Mouse (Mus musculus) gastrocnemius, postnatal 10 days (tissue): ENCODE results near the gene Lgals9. TPM values are rescaled to one million over a fixed set of nuclear protein-coding genes. Genes with fewer than 3 reads are reported as not detected.
"Not testable (repeated sequence)": the region's sequence is repeated elsewhere in the genome, so short reads cannot be mapped to it uniquely, and the experiment has no call there.

Experiments used
- DNase-seq: peaks from one replicate; pipeline ENCODE4 v3.0.0; 2021; ENCODE audit warnings: mixed read lengths
- total RNA-seq, 2 experiments: library from RNA; stranded (reverse); gene quantifications; 2 replicates each; pipeline ENCODE4 v1.2.3; 2021

Lgals9 gene
- total RNA-seq, 2 experiments from 2014 or later, result 21.6 to 25.8 TPM

GRCm38 (mm10) chr11:79008007-79008775 lies 23.4 kb upstream of the Lgals9 start:
- DNase-seq, result no peak

- DNase-seq, result not testable (repeated sequence)
These were observed 22.6 kb upstream of the Lgals9 start for GRCm38 (mm10) chr11:79007356-79007755.

GRCm38 (mm10) chr11:79006417-79006816 lies 21.7 kb upstream of the Lgals9 start:
- no peak for DNase-seq

GRCm38 (mm10) chr11:79005578-79006394 lies 21.0 kb upstream of the Lgals9 start:
- DNase-seq, result no peak

GRCm38 (mm10) chr11:79003769-79004638 lies 19.3 kb upstream of the Lgals9 start:
- DNase-seq, result no peak

- no peak for DNase-seq
These were observed 18.5 kb upstream of the Lgals9 start for GRCm38 (mm10) chr11:79003053-79003768.

GRCm38 (mm10) chr11:79002551-79002951 lies 17.8 kb upstream of the Lgals9 start:
- DNase-seq, result no peak

GRCm38 (mm10) chr11:79001871-79002270 lies 17.1 kb upstream of the Lgals9 start:
- DNase-seq, result no peak

- DNase-seq, result no peak
These were observed 14.4 kb upstream of the Lgals9 start for GRCm38 (mm10) chr11:78999118-78999517.

- DNase-seq, result not testable (repeated sequence)
These were observed 6.3 kb upstream of the Lgals9 start for GRCm38 (mm10) chr11:78990875-78991543.

- DNase-seq, result no peak
These were observed 5.3 kb upstream of the Lgals9 start for GRCm38 (mm10) chr11:78990096-78990495.

GRCm38 (mm10) chr11:78989206-78989605 lies 4.5 kb upstream of the Lgals9 start:
- DNase-seq, result not testable (repeated sequence)

GRCm38 (mm10) chr11:78986311-78987002 lies 1.7 kb upstream of the Lgals9 start:
- no peak for DNase-seq

GRCm38 (mm10) chr11:78985505-78985904 lies 759 bp upstream of the Lgals9 start:
- no peak for DNase-seq

GRCm38 (mm10) chr11:78983539-78983938 lies 1.2 kb downstream of the Lgals9 start:
- DNase-seq, result no peak

- no peak for DNase-seq
These were observed 2.0 kb downstream of the Lgals9 start for GRCm38 (mm10) chr11:78982513-78983291.

GRCm38 (mm10) chr11:78982042-78982441 lies 2.7 kb downstream of the Lgals9 start:
- no peak for DNase-seq

GRCm38 (mm10) chr11:78980083-78980634 lies 4.6 kb downstream of the Lgals9 start:
- no peak for DNase-seq
